Mouse (Mus musculus) kidney, embryonic 15.5 days (tissue): ENCODE data around the gene Hemgn. TPM values are rescaled to one million over a fixed set of nuclear protein-coding genes. Genes with fewer than 3 reads are reported as not detected.

Experiments
- ATAC-seq: fragments of 200-750 bp; cut with Nextera tagmentation; replicated peaks from 2 replicates; pipeline ENCODE4 v1.8.0; 2017; ENCODE audit warnings: moderate TSS enrichment; ENCODE audit not compliant: low FRiP score
- H3K27ac ChIP-seq: fragments of 300-500 bp; sonication (generic); 2 replicates; pipeline ENCODE4 v1.5.1; 2015; ENCODE audit warnings: mild to moderate bottlenecking, inconsistent platforms
- H3K27me3 ChIP-seq: fragments of 300-500 bp; sonication (generic); 2 replicates; pipeline ENCODE4 v1.6.1; 2015; ENCODE audit warnings: inconsistent platforms
- H3K36me3 ChIP-seq: fragments of 300-500 bp; sonication (generic); 2 replicates; pipeline ENCODE4 v1.6.1; 2015; ENCODE audit warnings: inconsistent platforms
- H3K4me1 ChIP-seq: fragments of 300-500 bp; sonication (generic); 2 replicates; pipeline ENCODE4 v1.6.1; 2015; ENCODE audit warnings: inconsistent platforms
- H3K4me2 ChIP-seq: fragments of 300-500 bp; sonication (generic); 2 replicates; pipeline ENCODE4 v1.6.1; 2015; ENCODE audit warnings: moderate library complexity, mild to moderate bottlenecking, inconsistent platforms
- H3K4me3 ChIP-seq: fragments of 300-500 bp; sonication (generic); replicated peaks from 2 replicates; pipeline ENCODE4 v1.5.1; 2015; ENCODE audit warnings: mild to moderate bottlenecking, inconsistent platforms
- H3K9ac ChIP-seq: fragments of 300-500 bp; sonication (generic); 2 replicates; pipeline ENCODE4 v1.6.1; 2015; ENCODE audit warnings: mild to moderate bottlenecking, inconsistent platforms
- H3K9me3 ChIP-seq: fragments of 300-500 bp; sonication (generic); replicated peaks from 2 replicates; pipeline ENCODE4 v1.6.1; 2016; ENCODE audit warnings: inconsistent platforms
- WGBS: fragments of 180-500 bp; shearing (Covaris S2); methylation state at CpG from one replicate; pipeline ENCODE4 v1.1.7; 2015; ENCODE audit warnings: mixed read lengths; 5-methylcytosine and 5-hydroxymethylcytosine counted together
- polyA plus RNA-seq: library from polyadenylated mRNA; unstranded; fragments of >200 nt; fragmentation: Nextera tagmentation; extraction: Ambion mirVana; gene quantifications from 2 replicates; pipeline ENCODE4 v1.2.1, GENCODE M21; 2015

Hemgn gene
- polyA plus RNA-seq, 1 experiment from 2014 or later: 7.1 TPM

DNA sequence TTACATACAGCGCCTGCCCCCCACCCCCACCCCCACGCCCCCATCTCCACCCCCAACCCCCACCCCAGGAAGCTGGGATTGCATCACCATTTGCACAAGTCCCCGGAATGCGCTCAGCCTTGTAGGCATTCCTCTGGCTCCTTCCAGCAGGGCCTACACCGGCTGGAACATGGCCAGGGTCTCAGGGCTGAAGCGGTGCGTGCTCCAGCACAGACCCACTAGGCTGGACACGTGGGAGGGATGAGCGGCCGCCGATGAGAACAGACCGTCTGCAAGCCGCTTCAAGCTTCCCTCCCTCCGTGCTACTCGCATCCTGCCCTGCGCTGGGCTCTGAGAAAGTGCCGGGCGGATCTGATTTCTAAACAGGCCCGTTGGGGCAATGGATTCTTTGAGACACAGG lies 42.3 kb downstream of the Hemgn start:
- Histone ChIP-seq H3K9me3 (no peaks in the 10 kb centered on the region), H3K4me3 (peak overlapping the region; percentile 19; the same call in 1 of the 2 replicates), H3K27me3 (peaks cover 24% of the 10 kb centered on the region; the same call in 1 of the 2 replicates), H3K4me1 (peaks cover 17% of the 10 kb centered on the region), H3K36me3 (0 out of 2 replicates have a peak, but pooled peaks cover 1% of the 10 kb centered on the region), H3K9ac (0 out of 2 replicates have a peak overlapping the region, but pooled peaks have one; percentile 18), H3K27ac (no peak overlapping the region), H3K4me2 (peak overlapping the region; percentile 54)
- WGBS: 2% methylated on average over 19 of the region's 19 CpGs
- ATAC-seq: peak; percentile 74

DNA sequence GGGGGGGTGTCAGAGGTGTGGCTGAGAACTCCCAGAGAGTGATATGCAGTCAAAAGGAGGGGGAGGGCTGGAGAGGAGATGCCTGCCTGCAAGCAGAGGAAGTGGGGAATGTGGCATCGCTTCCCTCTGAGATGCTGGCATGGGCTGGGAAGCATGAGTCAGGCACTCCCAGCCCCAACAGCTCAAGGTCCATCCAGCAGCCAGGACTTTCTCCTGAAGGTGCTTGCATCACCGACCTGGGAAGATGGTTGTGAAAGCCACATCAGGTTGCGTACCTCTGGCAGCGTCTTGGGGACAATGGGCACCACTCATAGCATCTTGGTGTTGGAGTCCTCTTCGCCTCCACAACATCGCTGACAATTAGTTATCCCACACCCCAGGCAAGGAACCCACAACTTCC lies 42.9 kb downstream of the Hemgn start:
- Histone ChIP-seq H3K9ac (no peak overlapping the region), H3K4me2 (no peak overlapping the region), H3K4me3 (no peak overlapping the region), H3K27ac (no peak overlapping the region), H3K36me3 (no peaks in the 10 kb centered on the region), H3K4me1 (peaks cover 17% of the 10 kb centered on the region), H3K9me3 (no peaks in the 10 kb centered on the region), H3K27me3 (peaks cover 24% of the 10 kb centered on the region; the same call in 1 of the 2 replicates)
- WGBS: 50% methylated on average over 6 of the region's 6 CpGs
- no peak for ATAC-seq

GRCm38 (mm10) chr4:46369070-46369469 lies 44.2 kb downstream of the Hemgn start:
- Histone ChIP-seq H3K4me3 (no peak overlapping the region), H3K4me2 (no peak overlapping the region), H3K27me3 (peaks cover 24% of the 10 kb centered on the region; the same call in 1 of the 2 replicates), H3K9me3 (no peaks in the 10 kb centered on the region), H3K36me3 (no peaks in the 10 kb centered on the region), H3K4me1 (peaks cover 13% of the 10 kb centered on the region), H3K27ac (no peak overlapping the region), H3K9ac (no peak overlapping the region)
- no peak for ATAC-seq
- WGBS: 64% methylated on average over 4 of the region's 4 CpGs

DNA sequence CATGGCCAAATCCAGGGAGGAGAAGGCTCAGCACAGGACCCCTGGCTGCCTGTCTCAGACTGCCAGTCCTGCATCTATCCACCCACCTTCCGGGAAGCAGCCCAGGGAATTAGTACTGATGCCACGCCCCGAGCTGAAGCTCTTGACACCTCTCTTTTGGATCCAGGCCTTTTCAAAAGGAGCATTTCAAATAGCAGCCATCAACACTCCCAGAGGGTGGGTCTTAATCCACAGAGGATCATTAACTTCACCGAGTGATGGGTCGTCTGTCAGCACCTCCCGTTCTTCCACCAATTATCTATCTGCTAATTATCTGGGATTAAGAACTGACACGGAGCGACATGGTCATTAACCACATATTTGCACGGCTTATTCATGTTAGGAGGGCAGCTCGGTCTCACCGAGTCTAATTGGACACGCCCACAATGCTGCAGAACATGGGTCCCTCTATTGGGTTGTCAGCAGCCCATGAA lies 45.8 kb downstream of the Hemgn start:
- no peak overlapping the region for H3K9ac ChIP-seq
- H3K4me2 ChIP-seq: no peak overlapping the region
- H3K27ac ChIP-seq: no peak overlapping the region
- H3K9me3 ChIP-seq: no peaks in the 10 kb centered on the region
- H3K4me3 ChIP-seq: no peak overlapping the region
- no peaks in the 10 kb centered on the region for H3K36me3 ChIP-seq
- no peak for ATAC-seq
- WGBS: 9% methylated on average over 12 of the region's 12 CpGs
- H3K27me3 ChIP-seq: peaks cover 24% of the 10 kb centered on the region; the same call in 1 of the 2 replicates
- H3K4me1 ChIP-seq: peaks cover 13% of the 10 kb centered on the region

- 0 out of 2 replicates have a peak, but pooled peaks cover 4% of the 10 kb centered on the region for H3K4me1 ChIP-seq
- H3K4me2 ChIP-seq: no peak overlapping the region
- no peak overlapping the region for H3K9ac ChIP-seq
- no peak for ATAC-seq
- peaks cover 15% of the 10 kb centered on the region; the same call in 1 of the 2 replicates for H3K27me3 ChIP-seq
- no peak overlapping the region for H3K4me3 ChIP-seq
- H3K9me3 ChIP-seq: no peaks in the 10 kb centered on the region
- WGBS: 87% methylated on average over 2 of the region's 2 CpGs
- H3K27ac ChIP-seq: no peak overlapping the region
- no peaks in the 10 kb centered on the region for H3K36me3 ChIP-seq
Observed at GRCm38 (mm10) chr4:46364360-46364759, 48.9 kb downstream of the Hemgn start.

DNA sequence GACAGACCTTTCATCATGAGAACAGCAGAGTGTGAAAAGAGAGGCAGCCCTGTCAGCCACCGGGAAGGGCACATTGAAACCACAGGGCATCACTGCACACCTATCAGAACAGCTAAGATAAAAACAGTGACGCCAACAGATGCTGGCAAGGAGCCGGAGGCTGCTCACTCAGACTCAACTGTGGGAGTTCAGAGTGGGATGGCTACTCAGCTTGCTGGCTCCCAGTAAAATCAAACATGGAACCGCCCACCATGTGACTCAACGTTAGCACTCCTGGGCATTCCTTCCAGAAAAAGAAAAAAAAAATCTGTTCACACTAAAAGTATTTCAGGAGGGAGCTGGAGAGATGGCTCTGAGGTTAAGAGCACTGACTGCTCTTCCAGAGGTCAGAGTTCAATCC lies 52.0 kb downstream of the Hemgn start:
- no peaks in the 10 kb centered on the region for H3K4me1 ChIP-seq
- 69% methylated on average over 5 of the region's 5 CpGs for WGBS
- H3K9me3 ChIP-seq: no peaks in the 10 kb centered on the region
- no peak for ATAC-seq
- no peak overlapping the region for H3K4me3 ChIP-seq
- no peaks in the 10 kb centered on the region for H3K36me3 ChIP-seq
- no peak overlapping the region for H3K27ac ChIP-seq
- no peak overlapping the region for H3K4me2 ChIP-seq
- H3K27me3 ChIP-seq: peaks cover 13% of the 10 kb centered on the region
- no peak overlapping the region for H3K9ac ChIP-seq

DNA sequence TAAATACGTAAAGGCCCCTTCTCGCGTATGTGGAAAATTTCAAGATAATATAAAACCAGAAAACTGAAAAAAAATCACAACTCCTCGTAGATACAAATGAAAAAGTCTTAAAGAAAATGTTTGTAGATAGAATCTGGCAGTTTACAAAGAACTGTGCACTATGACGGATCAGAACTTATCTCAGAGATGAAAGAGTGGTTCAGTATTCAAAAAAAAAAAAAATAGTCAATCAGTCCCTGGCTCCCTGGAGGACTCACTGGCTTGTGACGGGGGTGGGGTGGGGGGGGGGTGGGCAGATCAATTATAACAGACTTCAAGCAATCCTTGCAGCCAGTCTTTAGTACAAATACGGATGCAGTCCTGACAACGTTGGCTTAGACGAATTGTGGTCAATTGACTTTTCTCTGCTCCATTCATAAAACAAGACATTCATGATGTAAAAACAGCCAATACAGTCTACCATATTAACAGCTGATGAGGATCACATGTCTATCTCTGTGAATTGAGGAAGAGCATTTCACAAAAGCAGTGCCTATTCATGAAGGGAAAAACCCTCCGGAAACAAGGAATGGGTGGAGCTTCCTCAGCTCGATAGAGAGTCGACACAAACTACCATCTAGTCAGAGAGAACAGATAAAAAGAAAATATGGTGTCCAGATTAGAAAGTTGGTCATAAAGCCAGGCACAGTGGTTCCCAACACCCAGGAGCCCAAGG lies 53.6 kb downstream of the Hemgn start:
- H3K9me3 ChIP-seq: no peaks in the 10 kb centered on the region
- peaks cover 25% of the 10 kb centered on the region for H3K27me3 ChIP-seq
- ATAC-seq: no peak
- 74% methylated on average over 12 of the region's 12 CpGs for WGBS
- H3K4me1 ChIP-seq: no peaks in the 10 kb centered on the region
- no peaks in the 10 kb centered on the region for H3K36me3 ChIP-seq
- no peak overlapping the region for H3K27ac ChIP-seq
- no peak overlapping the region for H3K9ac ChIP-seq
- H3K4me3 ChIP-seq: no peak overlapping the region
- no peak overlapping the region for H3K4me2 ChIP-seq

DNA sequence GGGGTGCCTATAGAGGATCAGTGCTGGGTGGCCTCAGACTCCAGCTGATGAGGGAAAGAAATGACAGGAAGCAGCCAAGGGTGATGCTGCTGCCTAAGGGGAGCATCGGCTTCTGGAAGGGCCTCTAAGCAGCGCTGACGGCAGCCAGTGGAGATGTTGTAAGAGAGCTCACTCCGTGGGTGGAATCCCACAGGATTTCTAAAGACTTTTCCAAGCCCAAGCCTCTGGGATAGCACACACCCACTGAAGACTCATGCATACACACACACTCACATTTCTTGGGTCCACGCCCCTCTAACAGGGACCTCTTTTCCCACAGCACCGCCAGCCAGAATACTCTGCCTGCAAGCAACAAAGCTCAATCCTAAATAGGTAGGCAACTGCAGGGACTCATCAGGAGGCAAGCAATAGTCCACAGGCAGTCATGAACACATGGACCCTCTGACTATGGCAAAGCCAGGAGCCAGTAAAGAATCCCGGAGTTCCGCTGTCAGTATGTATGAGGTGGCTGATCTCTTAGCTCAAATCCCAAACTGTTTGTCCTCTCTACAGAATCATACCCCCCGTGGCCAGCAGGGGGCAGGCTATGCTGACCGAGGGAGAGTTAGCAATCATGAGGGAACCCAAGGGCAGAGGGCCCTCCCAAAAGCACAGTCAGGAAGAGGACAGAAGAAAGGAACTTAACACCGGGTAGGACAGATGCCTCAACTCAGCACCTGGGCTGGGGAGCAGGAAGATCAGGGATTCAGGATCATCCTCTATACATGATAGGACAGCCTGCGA lies 56.8 kb downstream of the Hemgn start:
- Histone ChIP-seq H3K27ac (no peak overlapping the region), H3K4me2 (no peak overlapping the region), H3K36me3 (no peaks in the 10 kb centered on the region), H3K9me3 (no peaks in the 10 kb centered on the region), H3K4me1 (peaks cover 5% of the 10 kb centered on the region), H3K4me3 (no peak overlapping the region), H3K27me3 (peaks cover 52% of the 10 kb centered on the region), H3K9ac (no peak overlapping the region)
- 52% methylated on average over 12 of the region's 12 CpGs for WGBS
- ATAC-seq: no peak

DNA sequence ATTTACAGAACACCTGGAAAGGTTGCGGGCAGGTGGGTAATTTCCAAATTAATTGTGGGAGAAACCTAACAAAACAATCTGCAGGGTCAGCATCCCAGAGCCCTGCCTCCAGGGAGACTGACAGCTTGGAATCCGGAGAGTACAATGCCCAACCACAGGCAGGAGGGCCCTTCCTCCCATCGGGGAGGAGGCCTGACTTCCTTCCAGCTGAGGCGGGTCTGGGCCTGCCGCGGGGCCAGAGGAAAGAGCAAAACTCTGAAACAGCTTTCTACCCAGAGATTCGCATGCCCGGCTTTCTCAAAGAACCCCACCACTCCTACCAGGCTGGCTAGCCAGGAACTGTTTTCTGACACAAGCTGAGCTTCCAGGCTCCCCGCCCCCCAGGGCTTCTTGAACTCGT lies 60.3 kb downstream of the Hemgn start:
- Histone ChIP-seq H3K4me3 (no peak overlapping the region), H3K4me1 (peaks cover 5% of the 10 kb centered on the region), H3K36me3 (no peaks in the 10 kb centered on the region), H3K4me2 (no peak overlapping the region), H3K27me3 (peaks cover 86% of the 10 kb centered on the region), H3K9ac (no peak overlapping the region), H3K27ac (no peak overlapping the region), H3K9me3 (no peaks in the 10 kb centered on the region)
- no peak for ATAC-seq
- WGBS: 19% methylated on average over 10 of the region's 10 CpGs

DNA sequence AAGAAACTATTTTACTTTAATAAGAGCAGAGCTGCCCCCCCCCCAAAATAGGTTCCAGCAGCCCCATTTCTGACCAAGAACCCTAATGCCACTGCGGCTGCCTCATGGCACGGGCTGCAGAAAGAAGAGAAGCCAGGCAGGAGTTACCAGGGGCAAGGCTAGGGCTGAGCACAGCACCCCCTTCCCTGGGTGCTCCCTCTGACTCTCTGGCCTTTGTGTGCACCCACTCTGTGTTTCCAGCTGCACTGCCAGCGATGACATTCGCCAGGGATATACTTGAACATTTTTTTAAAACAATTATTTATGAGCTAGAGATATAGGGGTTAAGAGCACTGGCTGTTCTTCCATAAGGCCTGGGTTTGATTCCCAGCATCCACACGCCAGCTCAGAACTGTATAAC lies 63.8 kb downstream of the Hemgn start:
- no peak overlapping the region for H3K4me2 ChIP-seq
- WGBS: 51% methylated on average over 5 of the region's 5 CpGs
- H3K36me3 ChIP-seq: no peaks in the 10 kb centered on the region
- no peak overlapping the region for H3K4me3 ChIP-seq
- H3K9ac ChIP-seq: no peak overlapping the region
- H3K4me1 ChIP-seq: peaks cover 12% of the 10 kb centered on the region
- no peak overlapping the region for H3K27ac ChIP-seq
- H3K9me3 ChIP-seq: no peaks in the 10 kb centered on the region
- no peak for ATAC-seq
- peaks cover 97% of the 10 kb centered on the region for H3K27me3 ChIP-seq

DNA sequence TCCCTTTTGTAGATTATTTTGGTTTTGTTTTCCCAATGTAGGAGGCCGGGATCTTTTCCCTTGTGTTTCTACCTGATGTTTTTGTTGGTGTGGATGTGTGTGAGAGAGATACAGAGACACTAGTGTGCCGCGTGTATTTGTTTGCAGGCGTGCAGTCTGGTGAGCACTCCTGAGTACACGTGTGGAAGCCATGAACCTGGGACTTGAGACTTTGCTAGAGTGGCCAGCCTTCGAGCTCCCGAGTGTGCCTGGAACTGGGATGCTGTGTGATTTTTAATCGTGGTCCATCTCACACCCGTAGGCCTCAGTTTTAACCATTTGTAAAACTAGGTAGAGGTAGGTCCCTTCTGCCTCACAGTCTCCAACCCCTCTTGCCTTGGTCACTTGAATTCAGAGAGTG lies 64.4 kb downstream of the Hemgn start:
- 19% methylated on average over 9 of the region's 9 CpGs for WGBS
- Histone ChIP-seq H3K36me3 (no peaks in the 10 kb centered on the region), H3K4me3 (no peak overlapping the region), H3K9ac (no peak overlapping the region), H3K4me2 (no peak overlapping the region), H3K9me3 (no peaks in the 10 kb centered on the region), H3K27ac (no peak overlapping the region), H3K4me1 (peaks cover 19% of the 10 kb centered on the region), H3K27me3 (peaks cover 100% of the 10 kb centered on the region)
- ATAC-seq: no peak
